Mouse (Mus musculus): ENCODE measurements around the gene Mlph. TPM values are rescaled to one million over a fixed set of nuclear protein-coding genes. Genes with fewer than 3 reads are reported as not detected.

Gene Mlph
- polyA plus RNA-seq, 1 experiment from 2014 or later: 0.36 TPM

DNA sequence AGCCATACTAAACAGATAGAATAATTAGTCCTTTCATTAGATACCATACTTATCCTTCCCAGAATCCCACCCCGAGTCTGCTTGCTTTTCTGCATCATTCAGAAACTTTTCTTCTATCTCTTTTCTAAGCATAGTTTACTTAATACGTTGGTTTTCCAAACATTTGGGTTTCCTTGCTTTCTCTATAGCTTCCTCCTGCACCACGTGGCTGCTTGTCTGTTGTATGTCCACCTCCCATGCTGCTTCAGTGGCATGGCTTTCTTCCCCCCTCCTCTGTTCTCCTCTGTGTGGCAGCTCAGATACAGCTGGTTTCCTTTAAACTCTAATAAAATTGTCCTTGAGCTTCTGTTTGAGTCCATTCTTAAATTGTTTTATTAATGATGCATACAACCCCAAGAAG is 20.4 kb upstream of the Mlph start:
- Histone ChIP-seq H3K36me3 (ENCODE audit: control insufficient read depth, insufficient read depth, low read length) (no peaks in the 10 kb centered on the region), H3K9me3 (ENCODE audit: control insufficient read depth, low read length) (peaks cover 8% of the 10 kb centered on the region; the same call in 1 of the 2 replicates), H3K9ac (ENCODE audit: low read length) (no peak overlapping the region), H3K4me2 (ENCODE audit: low read length) (no peak overlapping the region), H3K4me3 (ENCODE audit: control insufficient read depth in 1 of 2, insufficient read depth in 1 of 2, low read depth in 1 of 2, low read length in 2 of 2) (no peak overlapping the region), H3K27me3 (ENCODE audit: control insufficient read depth, insufficient read depth, low read length) (no peaks in the 10 kb centered on the region), H3K4me1 (ENCODE audit: control insufficient read depth in 2 of 2, insufficient read depth in 2 of 2, low read length in 2 of 2) (peaks cover 3 to 12% of the 10 kb centered on the region in 2 experiments; a peak in 2 of 4 replicates), H3K27ac (replicated peaks in 1 of 2; ENCODE audit: control insufficient read depth in 1 of 2, insufficient read depth in 1 of 2, low read depth in 2 of 2, low read length in 2 of 2) (no peak overlapping the region)
- no peak for ATAC-seq (ENCODE audit: insufficient number of reproducible peaks, insufficient read depth, low FRiP score, low read depth)
- 60% methylated on average over 3 of the region's 3 CpGs for WGBS

DNA sequence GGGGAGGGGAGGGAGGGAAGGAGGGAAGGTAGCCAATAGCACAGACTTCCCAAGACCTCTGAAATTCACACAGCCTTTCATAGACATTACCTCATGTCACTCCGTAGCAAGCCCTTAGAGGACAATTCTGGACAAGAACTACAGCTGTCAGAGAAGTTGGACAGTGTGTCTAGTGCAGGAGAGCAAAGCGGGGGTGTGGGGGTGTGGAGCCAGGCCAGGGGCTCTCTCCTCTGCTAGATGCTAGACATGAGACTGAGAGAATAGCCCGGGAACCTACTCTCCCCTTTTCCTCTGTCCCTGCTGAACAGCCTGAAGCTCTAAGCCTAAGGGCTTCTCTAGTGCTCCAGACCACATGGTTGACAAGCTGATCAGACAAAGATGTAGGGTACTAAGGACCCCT is 19.9 kb upstream of the Mlph start:
- H3K27me3 ChIP-seq (ENCODE audit: control insufficient read depth, insufficient read depth, low read length): no peaks in the 10 kb centered on the region
- ATAC-seq (ENCODE audit: insufficient number of reproducible peaks, insufficient read depth, low FRiP score, low read depth): no peak
- WGBS: 62% methylated on average over 3 of the region's 3 CpGs
- H3K9ac ChIP-seq (ENCODE audit: low read length): no peak overlapping the region
- peaks cover 3 to 12% of the 10 kb centered on the region in 2 experiments; a peak in 2 of 4 replicates for H3K4me1 ChIP-seq (ENCODE audit: control insufficient read depth in 2 of 2, insufficient read depth in 2 of 2, low read length in 2 of 2)
- no peaks in the 10 kb centered on the region for H3K36me3 ChIP-seq (ENCODE audit: control insufficient read depth, insufficient read depth, low read length)
- no peak overlapping the region for H3K4me3 ChIP-seq (ENCODE audit: control insufficient read depth in 1 of 2, insufficient read depth in 1 of 2, low read depth in 1 of 2, low read length in 2 of 2)
- H3K4me2 ChIP-seq (ENCODE audit: low read length): no peak overlapping the region
- no peak overlapping the region for H3K27ac ChIP-seq (replicated peaks in 1 of 2; ENCODE audit: control insufficient read depth in 1 of 2, insufficient read depth in 1 of 2, low read depth in 2 of 2, low read length in 2 of 2)
- H3K9me3 ChIP-seq (ENCODE audit: control insufficient read depth, low read length): peaks cover 8% of the 10 kb centered on the region; the same call in 1 of the 2 replicates

DNA sequence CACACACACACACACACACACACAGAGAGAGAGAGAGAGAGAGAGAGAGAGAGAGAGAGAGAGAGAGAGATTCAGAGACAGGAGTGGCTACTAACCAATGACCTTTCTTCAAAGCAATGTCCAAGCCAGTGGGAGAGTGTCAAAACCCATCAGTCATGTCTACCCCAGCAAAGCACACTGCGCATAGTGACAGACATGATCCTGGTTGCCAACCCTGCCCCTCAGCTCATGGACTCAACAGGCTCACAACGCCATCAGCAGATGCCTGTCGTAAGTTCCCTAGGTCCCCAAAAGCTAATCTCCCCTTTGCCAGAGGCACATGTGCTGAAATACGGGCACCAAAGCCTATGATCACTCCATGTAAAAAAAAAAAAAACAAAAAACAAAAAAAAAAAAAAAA is 18.6 kb upstream of the Mlph start:
- no peak for ATAC-seq (ENCODE audit: insufficient number of reproducible peaks, insufficient read depth, low FRiP score, low read depth)
- Histone ChIP-seq H3K27me3 (ENCODE audit: control insufficient read depth, insufficient read depth, low read length) (no peaks in the 10 kb centered on the region), H3K9ac (ENCODE audit: low read length) (no peak overlapping the region), H3K9me3 (ENCODE audit: control insufficient read depth, low read length) (peaks cover 2% of the 10 kb centered on the region; the same call in 1 of the 2 replicates), H3K4me3 (ENCODE audit: control insufficient read depth in 1 of 2, insufficient read depth in 1 of 2, low read depth in 1 of 2, low read length in 2 of 2) (no peak overlapping the region), H3K4me2 (ENCODE audit: low read length) (no peak overlapping the region), H3K27ac (replicated peaks in 1 of 2; ENCODE audit: control insufficient read depth in 1 of 2, insufficient read depth in 1 of 2, low read depth in 2 of 2, low read length in 2 of 2) (0 out of 4 replicates have a peak overlapping the region, but pooled peaks of 1 of the 2 experiments have one; percentile 2), H3K36me3 (ENCODE audit: control insufficient read depth, insufficient read depth, low read length) (no peaks in the 10 kb centered on the region), H3K4me1 (ENCODE audit: control insufficient read depth in 2 of 2, insufficient read depth in 2 of 2, low read length in 2 of 2) (peaks cover 3 to 12% of the 10 kb centered on the region in 2 experiments; a peak in 2 of 4 replicates)
- WGBS: 88% methylated on average over 4 of the region's 4 CpGs

DNA sequence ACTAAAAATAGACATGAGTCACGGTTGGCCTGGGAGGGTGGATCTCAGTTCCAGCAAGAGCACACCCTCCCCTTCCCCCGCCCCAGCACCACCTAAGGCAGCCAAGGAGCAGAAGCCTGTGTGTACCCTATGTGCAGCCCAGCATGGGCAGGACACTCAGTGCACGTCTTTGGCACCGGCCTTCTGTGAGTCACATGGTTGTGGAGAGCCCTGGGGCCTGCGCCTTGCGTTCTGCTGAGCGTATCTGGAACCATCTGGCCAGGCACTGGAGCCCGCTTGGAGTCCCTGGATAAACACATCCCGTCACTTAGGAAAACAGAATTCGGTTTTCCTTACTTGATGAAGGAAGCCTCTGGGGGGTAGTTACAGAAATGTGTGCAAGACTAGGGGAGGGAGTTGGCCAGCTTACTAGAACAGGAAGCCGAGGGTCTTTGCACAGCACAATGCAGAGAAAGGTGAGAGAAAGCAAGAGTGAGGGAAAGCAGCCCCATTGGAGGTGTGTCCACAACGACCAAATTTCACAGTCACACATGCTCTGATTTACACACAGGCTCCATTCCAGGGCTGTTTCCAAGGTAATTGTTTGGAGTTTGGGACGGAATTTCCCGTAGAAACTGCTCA is 18.0 kb upstream of the Mlph start:
- H3K27ac ChIP-seq (replicated peaks in 1 of 2; ENCODE audit: control insufficient read depth in 1 of 2, insufficient read depth in 1 of 2, low read depth in 2 of 2, low read length in 2 of 2): peak overlapping the region; percentile 16 to 41; a peak in 2 of 4 replicates
- ATAC-seq (ENCODE audit: insufficient number of reproducible peaks, insufficient read depth, low FRiP score, low read depth): peak; percentile 89
- H3K36me3 ChIP-seq (ENCODE audit: control insufficient read depth, insufficient read depth, low read length): no peaks in the 10 kb centered on the region
- H3K27me3 ChIP-seq (ENCODE audit: control insufficient read depth, insufficient read depth, low read length): no peaks in the 10 kb centered on the region
- H3K9ac ChIP-seq (ENCODE audit: low read length): no peak overlapping the region
- H3K9me3 ChIP-seq (ENCODE audit: control insufficient read depth, low read length): no peaks in the 10 kb centered on the region
- no peak overlapping the region for H3K4me3 ChIP-seq (ENCODE audit: control insufficient read depth in 1 of 2, insufficient read depth in 1 of 2, low read depth in 1 of 2, low read length in 2 of 2)
- no peak overlapping the region for H3K4me2 ChIP-seq (ENCODE audit: low read length)
- WGBS: 46% methylated on average over 14 of the region's 14 CpGs
- peaks cover 3 to 12% of the 10 kb centered on the region in 2 experiments; a peak in 2 of 4 replicates for H3K4me1 ChIP-seq (ENCODE audit: control insufficient read depth in 2 of 2, insufficient read depth in 2 of 2, low read length in 2 of 2)

DNA sequence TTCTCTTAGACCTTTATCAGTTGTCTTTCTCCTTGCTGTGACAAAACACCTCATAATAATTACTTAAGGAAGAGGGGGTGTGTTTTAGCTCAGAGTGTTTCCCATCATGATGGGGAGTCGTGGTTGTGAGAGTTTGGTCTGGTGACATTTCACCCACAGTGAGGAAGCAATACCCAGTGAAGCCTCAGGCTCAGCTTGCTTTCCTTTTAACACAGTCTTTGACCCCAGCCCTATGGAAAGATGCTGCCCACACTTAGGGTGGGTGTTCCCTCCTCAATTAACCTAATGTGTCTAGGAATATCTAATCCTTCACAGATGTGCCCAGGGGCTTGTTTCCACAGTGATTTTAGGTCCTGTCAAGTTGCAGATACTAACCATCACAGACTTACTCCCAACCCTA is 16.9 kb upstream of the Mlph start:
- Histone ChIP-seq H3K4me2 (ENCODE audit: low read length) (no peak overlapping the region), H3K4me3 (ENCODE audit: control insufficient read depth in 1 of 2, insufficient read depth in 1 of 2, low read depth in 1 of 2, low read length in 2 of 2) (no peak overlapping the region), H3K27me3 (ENCODE audit: control insufficient read depth, insufficient read depth, low read length) (no peaks in the 10 kb centered on the region), H3K9me3 (ENCODE audit: control insufficient read depth, low read length) (no peaks in the 10 kb centered on the region), H3K9ac (ENCODE audit: low read length) (no peak overlapping the region), H3K4me1 (ENCODE audit: control insufficient read depth in 2 of 2, insufficient read depth in 2 of 2, low read length in 2 of 2) (peaks cover 3 to 12% of the 10 kb centered on the region in 2 experiments; a peak in 2 of 4 replicates), H3K27ac (replicated peaks in 1 of 2; ENCODE audit: control insufficient read depth in 1 of 2, insufficient read depth in 1 of 2, low read depth in 2 of 2, low read length in 2 of 2) (no peak overlapping the region), H3K36me3 (ENCODE audit: control insufficient read depth, insufficient read depth, low read length) (no peaks in the 10 kb centered on the region)
- no peak for ATAC-seq (ENCODE audit: insufficient number of reproducible peaks, insufficient read depth, low FRiP score, low read depth)
- 60% methylated on average over 1 of the region's 1 CpGs for WGBS

DNA sequence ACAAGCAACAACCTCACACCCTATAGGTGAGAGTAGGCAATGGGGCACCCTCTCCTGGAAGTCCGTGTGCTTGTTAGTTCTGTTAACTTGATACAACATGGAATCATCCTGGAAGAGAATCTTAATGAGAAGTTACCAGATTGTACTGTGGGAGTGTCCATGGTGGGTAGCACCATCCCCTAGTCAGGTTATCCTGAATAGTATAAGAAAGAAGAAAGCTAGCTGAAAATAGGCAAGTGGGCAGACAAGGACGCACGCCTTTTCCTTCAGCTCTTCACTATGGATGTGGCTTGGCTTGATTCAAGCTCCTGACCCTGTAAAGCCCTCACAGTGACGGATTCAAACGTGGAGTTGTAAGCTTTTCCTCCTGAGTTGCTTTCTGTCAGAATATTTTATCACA is 15.1 kb upstream of the Mlph start:
- Histone ChIP-seq H3K4me1 (ENCODE audit: control insufficient read depth in 2 of 2, insufficient read depth in 2 of 2, low read length in 2 of 2) (peaks cover 3 to 12% of the 10 kb centered on the region in 2 experiments; a peak in 2 of 4 replicates), H3K4me2 (ENCODE audit: low read length) (no peak overlapping the region), H3K27me3 (ENCODE audit: control insufficient read depth, insufficient read depth, low read length) (no peaks in the 10 kb centered on the region), H3K27ac (replicated peaks in 1 of 2; ENCODE audit: control insufficient read depth in 1 of 2, insufficient read depth in 1 of 2, low read depth in 2 of 2, low read length in 2 of 2) (no peak overlapping the region), H3K9me3 (ENCODE audit: control insufficient read depth, low read length) (no peaks in the 10 kb centered on the region), H3K36me3 (ENCODE audit: control insufficient read depth, insufficient read depth, low read length) (no peaks in the 10 kb centered on the region), H3K9ac (ENCODE audit: low read length) (no peak overlapping the region), H3K4me3 (ENCODE audit: control insufficient read depth in 1 of 2, insufficient read depth in 1 of 2, low read depth in 1 of 2, low read length in 2 of 2) (no peak overlapping the region)
- WGBS: 80% methylated on average over 5 of the region's 5 CpGs
- no peak for ATAC-seq (ENCODE audit: insufficient number of reproducible peaks, insufficient read depth, low FRiP score, low read depth)

DNA sequence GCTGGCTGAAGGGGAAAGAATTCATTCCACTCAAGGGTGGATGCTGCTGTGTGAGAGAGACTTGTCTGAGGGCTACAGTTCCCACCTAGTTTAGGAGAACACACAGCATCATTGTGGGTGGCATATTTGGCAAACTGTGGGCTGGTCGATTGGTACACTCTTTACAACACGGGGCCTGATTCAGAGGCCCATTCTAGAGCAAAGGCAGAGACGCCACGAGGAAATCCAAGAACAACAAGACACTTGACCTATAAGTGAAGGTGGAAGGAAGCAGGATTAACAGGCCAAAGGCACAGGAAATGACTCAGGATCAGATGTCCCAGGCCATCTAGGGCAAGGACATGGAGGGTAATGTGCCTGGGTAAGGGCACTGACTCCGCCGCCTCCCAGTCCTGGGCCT is 14.5 kb upstream of the Mlph start:
- Histone ChIP-seq H3K27me3 (ENCODE audit: control insufficient read depth, insufficient read depth, low read length) (no peaks in the 10 kb centered on the region), H3K9me3 (ENCODE audit: control insufficient read depth, low read length) (no peaks in the 10 kb centered on the region), H3K9ac (ENCODE audit: low read length) (no peak overlapping the region), H3K27ac (replicated peaks in 1 of 2; ENCODE audit: control insufficient read depth in 1 of 2, insufficient read depth in 1 of 2, low read depth in 2 of 2, low read length in 2 of 2) (no peak overlapping the region), H3K4me1 (ENCODE audit: control insufficient read depth in 2 of 2, insufficient read depth in 2 of 2, low read length in 2 of 2) (peaks cover 3 to 12% of the 10 kb centered on the region in 2 experiments; a peak in 2 of 4 replicates), H3K4me2 (ENCODE audit: low read length) (no peak overlapping the region), H3K36me3 (ENCODE audit: control insufficient read depth, insufficient read depth, low read length) (no peaks in the 10 kb centered on the region), H3K4me3 (ENCODE audit: control insufficient read depth in 1 of 2, insufficient read depth in 1 of 2, low read depth in 1 of 2, low read length in 2 of 2) (no peak overlapping the region)
- ATAC-seq (ENCODE audit: insufficient number of reproducible peaks, insufficient read depth, low FRiP score, low read depth): no peak
- WGBS: 73% methylated on average over 6 of the region's 6 CpGs

DNA sequence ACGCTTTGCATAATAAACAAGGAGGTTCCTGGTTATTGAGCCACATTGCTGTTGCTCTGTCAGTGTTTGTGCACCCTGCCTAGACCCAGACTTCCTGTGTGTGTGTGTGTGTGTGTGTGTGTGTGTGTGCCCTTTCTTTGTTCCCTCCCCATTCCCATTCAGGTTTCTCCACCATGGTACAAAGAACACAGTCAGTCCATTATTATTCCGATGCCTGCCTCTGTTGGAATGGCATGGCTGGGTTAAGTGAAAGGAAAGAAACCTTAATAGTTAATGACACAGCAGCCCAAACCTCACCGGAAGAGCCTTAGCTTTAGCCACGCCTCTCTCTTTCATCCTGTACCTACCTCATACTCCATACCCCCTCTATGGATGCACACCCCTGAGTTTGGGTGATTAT is 13.6 kb upstream of the Mlph start:
- Histone ChIP-seq H3K4me3 (ENCODE audit: control insufficient read depth in 1 of 2, insufficient read depth in 1 of 2, low read depth in 1 of 2, low read length in 2 of 2) (no peak overlapping the region), H3K27ac (replicated peaks in 1 of 2; ENCODE audit: control insufficient read depth in 1 of 2, insufficient read depth in 1 of 2, low read depth in 2 of 2, low read length in 2 of 2) (no peak overlapping the region), H3K9ac (ENCODE audit: low read length) (no peak overlapping the region), H3K4me1 (ENCODE audit: control insufficient read depth in 2 of 2, insufficient read depth in 2 of 2, low read length in 2 of 2) (peaks cover 3 to 11% of the 10 kb centered on the region in 2 experiments; a peak in 2 of 4 replicates), H3K4me2 (ENCODE audit: low read length) (no peak overlapping the region), H3K36me3 (ENCODE audit: control insufficient read depth, insufficient read depth, low read length) (no peaks in the 10 kb centered on the region), H3K9me3 (ENCODE audit: control insufficient read depth, low read length) (no peaks in the 10 kb centered on the region), H3K27me3 (ENCODE audit: control insufficient read depth, insufficient read depth, low read length) (no peaks in the 10 kb centered on the region)
- 84% methylated on average over 4 of the region's 4 CpGs for WGBS
- ATAC-seq (ENCODE audit: insufficient number of reproducible peaks, insufficient read depth, low FRiP score, low read depth): no peak

Measured in heart, embryonic 14.5 days (tissue).